Mouse (Mus musculus): Measurements from ENCODE around the gene Mrtfa. TPM values are rescaled to one million over a fixed set of nuclear protein-coding genes. Genes with fewer than 3 reads are reported as not detected.

Gene Mrtfa
- polyA plus RNA-seq, 1 experiment from 2014 or later: 23.6 TPM

DNA sequence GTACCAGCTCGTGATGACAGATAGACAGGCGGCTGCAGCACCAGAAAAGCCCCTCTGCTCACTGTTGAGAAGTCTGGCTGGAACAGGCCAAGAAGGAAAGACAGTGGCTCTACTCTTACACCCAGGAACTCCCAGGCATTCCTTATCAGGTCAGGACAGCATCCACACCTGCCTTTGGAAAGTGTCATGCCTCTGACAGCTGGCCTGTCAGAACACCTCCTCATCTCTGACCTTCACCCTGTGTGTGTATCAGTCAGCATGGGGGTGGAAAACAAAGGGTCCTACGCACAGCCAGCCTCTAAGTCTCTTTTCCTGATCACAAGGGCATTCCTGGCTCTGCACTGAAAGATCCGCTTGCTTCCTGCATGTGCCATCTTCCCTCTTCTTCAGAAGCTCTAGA, 148.8 kb downstream of the Mrtfa start:
- no peak overlapping the region for H3K4me3 ChIP-seq
- peaks cover 17% of the 10 kb centered on the region for H3K4me1 ChIP-seq
- ATAC-seq (ENCODE audit: insufficient number of reproducible peaks, insufficient read depth, low FRiP score, low TSS enrichment): no peak
- H3K27me3 ChIP-seq: no peaks in the 10 kb centered on the region
- 0 out of 2 replicates have a peak overlapping the region, but pooled peaks have one; percentile 3 for H3K27ac ChIP-seq
- WGBS: 53% methylated on average over 4 of the region's 4 CpGs
- H3K9me3 ChIP-seq: no peaks in the 10 kb centered on the region
- peaks cover 12% of the 10 kb centered on the region for H3K36me3 ChIP-seq
- no peak overlapping the region for H3K9ac ChIP-seq
- H3K4me2 ChIP-seq (replicated peaks): no peak overlapping the region

- Histone ChIP-seq H3K27ac (no peak overlapping the region), H3K4me2 (replicated peaks) (no peak overlapping the region), H3K9me3 (no peaks in the 10 kb centered on the region), H3K27me3 (no peaks in the 10 kb centered on the region), H3K36me3 (no peaks in the 10 kb centered on the region), H3K9ac (no peak overlapping the region), H3K4me3 (no peak overlapping the region), H3K4me1 (peaks cover 30% of the 10 kb centered on the region)
- ATAC-seq (ENCODE audit: insufficient number of reproducible peaks, insufficient read depth, low FRiP score, low TSS enrichment): no peak
- 86% methylated on average over 5 of the region's 5 CpGs for WGBS
These were observed 152.1 kb downstream of the Mrtfa start for GRCm38 (mm10) chr15:81038419-81038818.

DNA sequence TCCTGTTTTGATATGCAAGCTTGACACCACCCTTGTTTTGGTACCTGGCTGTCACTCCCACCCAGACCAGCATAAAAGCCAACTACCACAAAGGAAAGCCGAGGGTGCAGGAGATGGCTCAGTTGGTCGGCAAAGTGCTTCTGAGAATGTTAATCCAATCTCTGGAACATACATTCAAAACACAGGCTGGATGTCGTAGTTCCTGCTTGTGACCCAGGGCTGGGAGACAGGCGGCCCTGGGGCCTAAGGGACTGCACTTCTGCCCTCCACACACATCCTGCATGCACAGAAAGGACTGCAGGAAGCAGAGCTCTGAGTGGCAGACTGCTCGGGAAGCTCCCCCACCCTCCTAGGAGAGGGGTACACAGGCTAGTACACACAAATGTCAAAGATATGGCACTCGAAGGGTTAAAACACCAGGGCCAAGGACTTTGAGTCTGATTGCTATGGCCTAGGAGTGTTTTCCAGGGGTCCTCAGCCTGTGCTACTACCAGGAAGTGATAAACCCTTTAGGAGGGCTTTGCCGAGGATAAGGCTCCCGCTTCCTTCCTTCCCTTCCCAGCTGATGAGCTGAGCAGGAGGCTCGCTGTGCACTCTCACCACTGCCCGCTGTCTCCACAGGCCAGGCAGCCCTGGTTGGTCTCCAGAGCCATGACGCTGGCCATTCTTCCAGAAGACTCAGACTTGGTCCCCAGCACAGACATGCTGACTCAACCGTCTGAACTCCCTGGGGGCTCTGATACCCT, 155.0 kb downstream of the Mrtfa start:
- H3K27ac ChIP-seq: no peak overlapping the region
- H3K27me3 ChIP-seq: no peaks in the 10 kb centered on the region
- no peak overlapping the region for H3K4me2 ChIP-seq (replicated peaks)
- WGBS: 63% methylated on average over 12 of the region's 12 CpGs
- no peak for ATAC-seq (ENCODE audit: insufficient number of reproducible peaks, insufficient read depth, low FRiP score, low TSS enrichment)
- no peaks in the 10 kb centered on the region for H3K9me3 ChIP-seq
- no peak overlapping the region for H3K4me3 ChIP-seq
- H3K4me1 ChIP-seq: peaks cover 26% of the 10 kb centered on the region
- H3K36me3 ChIP-seq: no peaks in the 10 kb centered on the region
- H3K9ac ChIP-seq: no peak overlapping the region

GRCm38 (mm10) chr15:81034119-81034518, 156.4 kb downstream of the Mrtfa start:
- Histone ChIP-seq H3K9me3 (no peaks in the 10 kb centered on the region), H3K4me3 (no peak overlapping the region), H3K9ac (no peak overlapping the region), H3K27me3 (no peaks in the 10 kb centered on the region), H3K4me2 (replicated peaks) (no peak overlapping the region), H3K36me3 (no peaks in the 10 kb centered on the region), H3K4me1 (peaks cover 26% of the 10 kb centered on the region), H3K27ac (no peak overlapping the region)
- 58% methylated on average over 6 of the region's 6 CpGs for WGBS
- ATAC-seq (ENCODE audit: insufficient number of reproducible peaks, insufficient read depth, low FRiP score, low TSS enrichment): no peak

- H3K9me3 ChIP-seq: no peaks in the 10 kb centered on the region
- H3K4me1 ChIP-seq: peaks cover 27% of the 10 kb centered on the region
- H3K36me3 ChIP-seq: no peaks in the 10 kb centered on the region
- no peak overlapping the region for H3K9ac ChIP-seq
- 0 out of 2 replicates have a peak overlapping the region, but pooled peaks have one; percentile 5 for H3K27ac ChIP-seq
- no peak overlapping the region for H3K4me2 ChIP-seq (replicated peaks)
- WGBS: 24% methylated on average over 9 of the region's 9 CpGs
- no peak for ATAC-seq (ENCODE audit: insufficient number of reproducible peaks, insufficient read depth, low FRiP score, low TSS enrichment)
- no peak overlapping the region for H3K4me3 ChIP-seq
- H3K27me3 ChIP-seq: no peaks in the 10 kb centered on the region
These were observed 157.5 kb downstream of the Mrtfa start for GRCm38 (mm10) chr15:81032941-81033629.

DNA sequence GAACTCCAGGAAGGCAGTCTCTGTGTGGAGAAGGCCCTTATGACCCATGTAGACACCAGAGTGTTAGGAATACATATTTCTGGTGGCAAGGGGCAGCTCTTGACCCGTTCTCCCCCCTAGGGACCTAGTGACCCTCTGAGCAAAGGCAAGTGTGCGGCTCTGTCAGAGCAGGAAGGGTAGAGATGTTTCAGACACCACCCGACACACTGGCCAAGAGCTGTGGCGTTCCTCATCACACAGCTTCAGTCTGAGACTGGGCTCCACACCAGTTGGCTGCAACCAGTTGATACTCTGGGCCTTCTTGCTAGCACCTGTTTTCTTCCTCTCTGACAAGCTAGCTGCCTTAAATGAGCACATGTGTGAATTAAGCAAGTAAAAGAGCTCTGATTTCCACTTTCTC, 158.9 kb downstream of the Mrtfa start:
- ATAC-seq (ENCODE audit: insufficient number of reproducible peaks, insufficient read depth, low FRiP score, low TSS enrichment): no peak
- Histone ChIP-seq H3K36me3 (no peaks in the 10 kb centered on the region), H3K4me3 (no peak overlapping the region), H3K27me3 (no peaks in the 10 kb centered on the region), H3K4me1 (peaks cover 33% of the 10 kb centered on the region), H3K27ac (no peak overlapping the region), H3K9ac (no peak overlapping the region), H3K4me2 (replicated peaks) (no peak overlapping the region), H3K9me3 (no peaks in the 10 kb centered on the region)
- 82% methylated on average over 4 of the region's 4 CpGs for WGBS

GRCm38 (mm10) chr15:81030891-81031425, 159.6 kb downstream of the Mrtfa start:
- Histone ChIP-seq H3K9ac (no peak overlapping the region), H3K36me3 (no peaks in the 10 kb centered on the region), H3K27ac (no peak overlapping the region), H3K27me3 (no peaks in the 10 kb centered on the region), H3K4me3 (no peak overlapping the region), H3K4me2 (replicated peaks) (no peak overlapping the region), H3K4me1 (peaks cover 32% of the 10 kb centered on the region), H3K9me3 (no peaks in the 10 kb centered on the region)
- no peak for ATAC-seq (ENCODE audit: insufficient number of reproducible peaks, insufficient read depth, low FRiP score, low TSS enrichment)
- 74% methylated on average over 10 of the region's 10 CpGs for WGBS

DNA sequence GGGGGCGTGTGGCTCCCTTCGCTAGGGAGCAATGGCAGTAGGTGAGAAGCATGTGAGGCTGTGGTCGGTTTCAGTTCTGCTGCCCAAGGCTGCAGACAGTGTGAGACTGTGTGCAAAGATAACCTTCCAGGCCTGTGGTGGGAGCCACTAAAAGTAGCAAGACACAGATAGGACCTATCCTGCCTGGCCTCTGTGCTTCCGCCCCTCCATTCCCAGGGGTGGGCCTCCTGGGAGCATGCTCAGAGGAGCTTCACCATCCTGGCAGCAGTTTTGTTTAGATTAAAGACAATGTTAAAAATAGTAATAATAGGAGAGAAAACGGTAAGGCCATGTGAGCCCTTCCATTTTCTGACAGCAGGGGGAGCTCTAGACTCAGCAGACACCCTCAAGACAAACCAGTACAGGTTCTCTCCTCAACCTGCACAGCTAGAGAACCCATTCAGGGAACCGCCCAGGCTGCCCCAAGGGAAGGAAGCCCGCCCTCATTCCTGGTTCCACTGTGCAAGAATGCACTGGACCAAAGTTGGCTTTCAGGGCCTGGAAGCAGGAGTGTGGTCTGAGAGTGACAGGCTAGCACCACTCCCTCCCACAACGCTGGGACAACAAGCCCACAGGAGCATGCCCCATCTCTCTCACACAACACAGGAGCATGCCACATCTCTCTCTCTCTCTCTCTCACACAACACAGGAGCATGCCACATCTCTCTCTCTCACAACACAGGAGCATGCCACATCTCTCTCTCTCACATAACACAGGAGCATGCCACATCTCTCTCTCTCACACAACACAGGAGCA, 163.0 kb downstream of the Mrtfa start:
- no peak overlapping the region for H3K27ac ChIP-seq
- ATAC-seq (ENCODE audit: insufficient number of reproducible peaks, insufficient read depth, low FRiP score, low TSS enrichment): peak; percentile 80
- H3K4me2 ChIP-seq (replicated peaks): no peak overlapping the region
- H3K4me1 ChIP-seq: peaks cover 9% of the 10 kb centered on the region; the same call in 1 of the 2 replicates
- H3K27me3 ChIP-seq: no peaks in the 10 kb centered on the region
- no peak overlapping the region for H3K9ac ChIP-seq
- no peaks in the 10 kb centered on the region for H3K9me3 ChIP-seq
- H3K4me3 ChIP-seq: no peak overlapping the region
- WGBS: 42% methylated on average over 8 of the region's 8 CpGs
- H3K36me3 ChIP-seq: peaks cover under 1% of the 10 kb centered on the region; the same call in 1 of the 2 replicates

DNA sequence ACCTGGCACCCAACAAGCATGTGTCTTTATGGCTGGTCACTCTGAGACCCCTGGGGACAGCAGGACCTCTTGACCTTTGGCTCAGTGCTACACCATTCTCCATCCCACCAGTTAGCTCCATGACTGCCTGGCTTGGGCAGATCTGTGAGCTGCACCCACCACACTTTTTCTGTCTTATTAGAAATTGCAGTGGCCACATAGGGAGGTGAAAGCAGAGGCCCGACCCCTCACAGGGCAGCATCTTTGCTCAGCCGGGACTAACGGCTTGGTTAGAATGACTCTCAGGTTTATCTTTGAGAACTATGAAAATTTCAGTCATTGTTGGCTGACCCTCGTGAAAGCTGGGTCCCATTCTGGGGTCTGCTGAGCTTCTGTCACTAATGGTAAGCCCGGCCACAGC, 163.7 kb downstream of the Mrtfa start:
- 80% methylated on average over 5 of the region's 5 CpGs for WGBS

DNA sequence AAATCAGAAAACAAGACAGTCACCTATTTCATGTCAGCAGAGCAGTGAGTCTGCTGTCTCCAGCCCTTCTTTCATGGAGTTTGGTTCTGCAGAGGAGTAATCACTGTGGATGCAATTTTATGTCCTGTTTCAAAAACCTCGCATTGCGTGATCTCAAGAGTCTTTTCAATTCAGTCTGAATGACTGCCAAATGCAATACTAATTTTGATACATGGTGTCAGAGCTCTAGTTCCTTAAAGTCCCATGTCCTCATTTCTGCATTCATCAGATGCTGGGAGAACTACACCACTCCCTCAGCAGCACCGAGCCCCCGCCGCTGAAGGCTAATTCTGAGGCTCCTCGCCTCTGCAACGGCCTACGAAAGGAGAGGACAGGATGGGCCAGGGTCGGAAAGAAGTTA, 166.7 kb downstream of the Mrtfa start:
- no peak for ATAC-seq (ENCODE audit: insufficient number of reproducible peaks, insufficient read depth, low FRiP score, low TSS enrichment)
- Histone ChIP-seq H3K9ac (no peak overlapping the region), H3K4me1 (peaks cover 6% of the 10 kb centered on the region; the same call in 1 of the 2 replicates), H3K4me2 (replicated peaks) (no peak overlapping the region), H3K9me3 (no peaks in the 10 kb centered on the region), H3K4me3 (no peak overlapping the region), H3K27me3 (no peaks in the 10 kb centered on the region), H3K27ac (no peak overlapping the region), H3K36me3 (peaks cover 27% of the 10 kb centered on the region)
- 91% methylated on average over 9 of the region's 9 CpGs for WGBS

More for the DNA sequence above, 163.7 kb downstream of the Mrtfa start:
- Histone ChIP-seq H3K4me2 (replicated peaks) (no peak overlapping the region), H3K9ac (no peak overlapping the region), H3K9me3 (no peaks in the 10 kb centered on the region), H3K27me3 (no peaks in the 10 kb centered on the region), H3K36me3 (peaks cover 6% of the 10 kb centered on the region; the same call in 1 of the 2 replicates), H3K27ac (no peak overlapping the region), H3K4me1 (peaks cover 9% of the 10 kb centered on the region; the same call in 1 of the 2 replicates), H3K4me3 (no peak overlapping the region)
- ATAC-seq (ENCODE audit: insufficient number of reproducible peaks, insufficient read depth, low FRiP score, low TSS enrichment): no peak

DNA sequence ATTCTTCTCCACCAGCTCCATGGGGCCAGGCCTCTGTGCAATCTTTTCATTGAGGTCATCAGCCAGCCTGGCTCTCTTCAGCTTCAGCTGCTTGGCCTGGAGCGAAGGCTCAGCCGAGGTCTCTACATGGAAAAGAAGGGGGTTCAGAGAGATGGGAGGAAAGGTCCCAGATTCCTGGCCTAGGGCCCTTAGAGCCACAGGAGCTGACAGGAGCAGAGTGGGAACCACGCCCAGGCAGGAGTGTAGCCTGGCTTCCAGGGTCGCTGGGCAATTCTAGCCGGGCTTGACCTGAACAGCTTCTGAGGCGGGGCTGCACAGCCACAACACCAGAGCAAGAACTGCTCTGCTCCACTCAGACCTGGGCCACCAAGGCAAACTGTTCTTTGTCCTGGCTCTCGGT, 168.1 kb downstream of the Mrtfa start:
- no peak overlapping the region for H3K4me3 ChIP-seq
- peaks cover 40% of the 10 kb centered on the region for H3K36me3 ChIP-seq
- no peak overlapping the region for H3K27ac ChIP-seq
- no peaks in the 10 kb centered on the region for H3K9me3 ChIP-seq
- no peak overlapping the region for H3K4me2 ChIP-seq (replicated peaks)
- no peaks in the 10 kb centered on the region for H3K27me3 ChIP-seq
- no peak for ATAC-seq (ENCODE audit: insufficient number of reproducible peaks, insufficient read depth, low FRiP score, low TSS enrichment)
- no peaks in the 10 kb centered on the region for H3K4me1 ChIP-seq
- WGBS: 87% methylated on average over 7 of the region's 7 CpGs
- no peak overlapping the region for H3K9ac ChIP-seq
